Mouse (Mus musculus): ENCODE data around the gene Sla2.

DNA sequence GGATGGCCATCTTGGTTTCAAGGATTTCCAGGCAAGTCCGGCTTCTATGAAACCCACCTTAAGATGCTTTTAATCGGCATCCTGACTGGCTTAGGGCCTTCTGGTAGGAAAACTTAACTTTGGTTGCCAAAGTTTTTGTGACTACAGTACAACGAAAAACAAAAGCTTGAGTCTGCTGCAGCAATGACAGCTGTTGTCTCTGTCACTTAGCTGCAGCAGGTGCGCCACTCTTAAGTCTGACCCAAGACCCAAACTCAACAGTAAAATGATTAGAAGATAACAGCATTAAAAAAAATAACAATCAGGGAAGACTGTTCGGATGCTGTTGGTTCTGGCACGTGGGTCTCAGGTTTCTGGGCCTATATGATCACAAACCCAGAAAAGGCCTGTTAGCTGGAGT, 48.2 kb downstream of the Sla2 start:
- TF ChIP-seq GATA1 (IDR thresholded peaks at IDR 0.05; ENCODE audit: low read length) (no peak), TAL1 (IDR thresholded peaks at IDR 0.05; ENCODE audit: low read length) (no peak)
